Mouse (Mus musculus): ENCODE data around the gene Qsox2.

Gene Qsox2

DNA sequence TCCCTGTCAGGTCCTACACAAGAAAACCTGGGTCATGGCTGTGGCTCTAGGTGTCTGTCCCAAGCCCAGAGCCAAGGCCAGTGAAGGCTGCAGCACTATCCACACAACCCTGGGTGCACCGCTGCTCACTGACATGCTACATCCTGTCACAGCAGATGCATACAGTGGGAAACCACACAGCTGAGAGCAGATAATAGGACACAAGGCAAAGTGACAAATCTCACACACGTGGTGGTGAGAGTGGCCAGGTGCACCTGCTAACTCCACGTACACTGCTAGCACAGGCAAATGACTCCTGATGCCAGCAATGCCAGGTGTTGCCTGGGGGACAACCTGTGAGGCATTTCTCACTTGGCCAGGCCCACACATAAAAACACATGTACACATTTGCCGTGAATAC, 12.1 kb downstream of the Qsox2 start:
- DNase-seq (ENCODE audit: extremely low read depth, low read depth, low spot score) = no peak

DNA sequence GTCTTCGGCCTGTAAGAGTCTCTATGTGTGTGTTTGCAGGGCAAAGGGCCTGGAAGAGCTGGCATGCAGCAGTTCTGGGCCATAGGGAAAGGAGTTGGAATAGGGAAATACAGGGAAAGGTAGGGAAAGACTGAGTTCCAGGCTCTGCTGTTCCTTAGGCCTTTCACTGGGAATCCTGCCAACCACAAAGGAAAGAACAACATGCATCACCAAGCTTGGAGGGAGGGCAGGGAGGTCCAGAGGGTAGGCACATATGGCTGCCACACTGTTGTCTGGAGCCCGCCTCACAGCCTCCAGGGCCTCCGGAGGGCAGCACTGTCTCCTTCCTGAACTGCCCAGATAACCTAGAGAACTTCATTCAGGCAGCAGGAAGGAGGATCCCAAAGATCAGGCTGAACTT, 13.4 kb downstream of the Qsox2 start:
- no peak for DNase-seq (ENCODE audit: extremely low read depth, low read depth, low spot score)

DNA sequence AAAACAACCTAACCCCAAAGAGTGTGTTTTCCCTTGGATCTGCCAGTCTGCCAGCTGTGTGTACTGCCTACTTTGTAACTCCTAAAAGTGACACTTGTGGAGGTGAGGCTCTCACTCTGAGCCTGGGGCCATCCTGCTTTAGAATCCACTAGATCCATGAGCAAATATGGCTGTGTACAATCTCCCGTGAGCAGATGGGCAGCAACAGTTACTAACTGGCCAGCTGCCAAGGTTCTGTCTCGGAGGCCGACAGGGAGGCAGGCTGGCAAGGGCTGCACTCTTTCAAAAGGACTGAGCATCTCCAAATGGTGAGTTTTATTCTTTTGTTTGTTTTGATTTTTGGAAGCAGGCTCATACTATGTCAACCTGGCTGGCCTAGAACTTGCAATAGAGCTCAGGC, 22.8 kb downstream of the Qsox2 start:
- no peak for DNase-seq (ENCODE audit: extremely low read depth, low read depth, low spot score)

DNA sequence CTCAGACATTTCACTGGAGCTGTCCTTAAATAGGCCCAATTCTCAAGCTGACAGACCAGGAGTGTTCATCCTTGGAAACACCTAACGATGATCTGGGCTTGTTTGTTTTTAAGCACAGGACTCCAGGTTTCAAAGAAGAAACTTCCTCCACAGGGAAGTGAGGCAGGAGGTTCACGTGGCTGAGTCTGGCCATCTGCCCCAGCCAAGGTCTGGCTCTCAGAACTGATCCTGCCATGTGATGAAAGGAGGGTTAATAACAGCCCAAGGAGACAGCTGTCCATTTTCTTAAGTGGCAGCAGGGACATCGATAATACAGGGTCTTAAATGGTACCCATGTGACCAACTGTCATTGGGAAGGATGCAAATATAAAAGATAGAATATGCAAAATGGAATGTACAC, 27.8 kb downstream of the Qsox2 start:
- no peak for DNase-seq (ENCODE audit: extremely low read depth, low read depth, low spot score)

DNA sequence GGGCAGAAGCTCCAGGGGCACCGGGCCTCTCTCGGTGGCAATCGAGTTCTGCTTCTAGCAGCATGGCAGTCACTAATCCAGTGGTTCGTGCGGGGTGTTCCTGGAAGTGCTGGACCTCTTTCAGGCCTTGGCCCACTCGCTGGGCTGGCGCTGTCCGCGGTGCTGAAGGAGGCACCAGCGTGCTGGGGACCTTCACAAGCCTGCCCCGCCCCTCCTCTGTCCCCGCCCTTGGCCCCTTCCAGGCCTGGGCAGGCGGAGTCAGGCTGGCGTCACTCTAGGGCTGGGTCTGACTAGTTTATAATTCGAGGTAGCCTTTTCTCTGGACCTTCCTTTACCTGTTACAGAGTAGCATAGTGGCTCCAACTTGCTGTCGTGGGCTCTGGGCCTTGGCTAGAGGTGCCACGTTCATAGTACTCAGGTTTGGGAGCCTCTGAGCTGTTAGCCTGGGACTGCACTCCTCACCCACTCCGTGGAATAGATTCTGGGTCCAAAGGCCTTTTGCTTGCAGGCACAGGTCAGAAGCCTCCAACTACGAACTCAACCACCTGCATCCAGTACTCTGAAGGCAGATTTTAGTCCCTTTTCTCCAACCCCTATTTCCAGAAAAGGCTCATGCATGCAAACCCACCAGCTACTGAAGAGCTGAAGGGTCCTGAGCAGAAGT, 29.1 kb downstream of the Qsox2 start, which contains the start of gene Lhx3:
Lhx3 (minus strand) TSS at position 164 of the 664 bp plus-strand sequence.
- DNase-seq (ENCODE audit: extremely low read depth, low read depth, low spot score) = no peak

DNA sequence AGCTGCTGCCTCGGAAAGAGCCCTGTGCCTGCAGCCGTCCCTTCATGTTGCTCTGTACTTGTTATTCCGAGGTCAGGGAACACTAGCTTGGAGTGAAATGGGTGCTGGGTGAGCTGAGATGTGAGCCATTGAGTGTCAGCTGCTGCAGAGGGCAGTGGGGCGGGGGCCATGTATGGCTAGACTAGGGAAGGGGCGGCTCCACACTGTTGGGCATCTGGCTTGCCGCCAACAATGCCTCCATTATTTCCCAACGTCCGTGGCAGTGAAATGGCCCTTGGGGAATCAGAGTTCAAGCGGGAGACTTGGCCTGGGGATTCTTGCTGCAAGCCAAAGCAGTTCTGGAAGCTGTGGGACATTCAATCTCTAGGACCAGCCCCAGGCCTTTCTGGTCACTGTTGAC, 29.8 kb downstream of the Qsox2 start:
- DNase-seq (ENCODE audit: extremely low read depth, low read depth, low spot score) = no peak

DNA sequence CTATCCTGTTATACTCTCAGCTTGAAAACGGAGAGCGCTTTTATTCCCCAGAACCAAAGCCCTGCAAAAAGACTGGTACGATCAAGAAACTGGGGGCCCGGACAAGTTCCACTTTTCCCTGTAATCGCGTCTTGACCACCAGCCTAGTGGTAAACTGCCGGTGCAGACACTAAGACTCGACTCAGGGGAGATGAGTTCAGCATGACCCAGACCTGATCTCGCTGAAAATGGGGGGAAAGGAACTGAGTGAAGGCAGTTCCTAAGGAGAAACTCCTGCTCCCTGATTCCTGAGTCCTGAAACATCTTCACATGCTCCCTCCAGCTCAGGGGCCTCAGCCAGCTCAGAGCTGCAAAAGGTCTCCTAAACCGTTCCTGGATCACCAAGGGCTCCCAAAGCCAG, 31.6 kb downstream of the Qsox2 start:
- no peak for DNase-seq (ENCODE audit: extremely low read depth, low read depth, low spot score)

DNA sequence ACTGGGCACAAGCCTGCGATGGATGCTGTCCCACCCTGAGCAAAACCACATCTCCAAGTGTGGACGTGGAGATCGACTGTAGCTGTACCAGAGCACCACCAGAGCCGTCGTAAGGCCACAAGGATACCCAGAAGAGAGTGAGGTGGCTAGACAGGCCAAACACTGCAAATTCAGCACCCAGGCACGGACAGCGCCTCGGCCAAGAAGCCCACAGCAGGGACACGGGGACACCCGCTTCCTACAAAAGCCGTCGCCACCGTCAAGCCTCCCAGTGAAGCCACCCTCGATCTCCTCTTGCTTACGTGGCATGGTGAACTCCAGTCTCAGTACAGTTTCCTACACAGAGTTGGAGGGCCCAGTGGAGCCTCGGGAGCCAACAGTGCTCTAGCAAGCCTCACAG, 32.2 kb downstream of the Qsox2 start:
- no peak for DNase-seq (ENCODE audit: extremely low read depth, low read depth, low spot score)

DNA sequence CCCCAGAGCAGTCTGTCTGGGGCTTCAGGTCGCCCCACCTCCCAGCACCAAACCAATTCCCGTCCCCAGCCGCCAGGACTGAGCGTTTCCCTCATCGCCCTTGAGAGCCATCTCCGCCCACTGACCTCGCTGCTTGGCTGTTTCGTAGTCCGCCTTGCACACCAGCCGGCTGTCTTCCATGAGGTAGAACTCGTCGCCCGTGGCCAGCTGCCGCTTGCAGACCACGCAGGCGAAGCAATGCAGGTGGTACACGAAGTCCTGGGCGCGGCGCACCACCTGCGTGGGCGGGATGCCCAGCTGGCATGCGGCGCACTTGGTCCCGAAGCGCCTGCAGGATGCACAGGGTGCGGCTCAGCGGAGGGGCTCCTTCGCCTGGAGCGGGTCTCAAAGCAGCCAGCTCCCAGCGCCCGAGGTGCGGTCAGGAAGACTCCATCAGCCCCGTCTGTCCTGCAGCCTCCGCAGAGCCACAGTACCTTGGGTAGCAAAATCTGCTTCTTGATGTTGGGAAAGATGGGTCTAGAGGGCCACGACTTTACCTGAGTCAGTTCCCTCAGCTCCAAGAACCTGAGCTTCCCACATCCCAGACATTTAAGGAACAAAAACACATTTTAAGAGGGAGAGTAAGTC, 34.4 kb downstream of the Qsox2 start:
- DNase-seq (ENCODE audit: extremely low read depth, low read depth, low spot score) = no peak

DNA sequence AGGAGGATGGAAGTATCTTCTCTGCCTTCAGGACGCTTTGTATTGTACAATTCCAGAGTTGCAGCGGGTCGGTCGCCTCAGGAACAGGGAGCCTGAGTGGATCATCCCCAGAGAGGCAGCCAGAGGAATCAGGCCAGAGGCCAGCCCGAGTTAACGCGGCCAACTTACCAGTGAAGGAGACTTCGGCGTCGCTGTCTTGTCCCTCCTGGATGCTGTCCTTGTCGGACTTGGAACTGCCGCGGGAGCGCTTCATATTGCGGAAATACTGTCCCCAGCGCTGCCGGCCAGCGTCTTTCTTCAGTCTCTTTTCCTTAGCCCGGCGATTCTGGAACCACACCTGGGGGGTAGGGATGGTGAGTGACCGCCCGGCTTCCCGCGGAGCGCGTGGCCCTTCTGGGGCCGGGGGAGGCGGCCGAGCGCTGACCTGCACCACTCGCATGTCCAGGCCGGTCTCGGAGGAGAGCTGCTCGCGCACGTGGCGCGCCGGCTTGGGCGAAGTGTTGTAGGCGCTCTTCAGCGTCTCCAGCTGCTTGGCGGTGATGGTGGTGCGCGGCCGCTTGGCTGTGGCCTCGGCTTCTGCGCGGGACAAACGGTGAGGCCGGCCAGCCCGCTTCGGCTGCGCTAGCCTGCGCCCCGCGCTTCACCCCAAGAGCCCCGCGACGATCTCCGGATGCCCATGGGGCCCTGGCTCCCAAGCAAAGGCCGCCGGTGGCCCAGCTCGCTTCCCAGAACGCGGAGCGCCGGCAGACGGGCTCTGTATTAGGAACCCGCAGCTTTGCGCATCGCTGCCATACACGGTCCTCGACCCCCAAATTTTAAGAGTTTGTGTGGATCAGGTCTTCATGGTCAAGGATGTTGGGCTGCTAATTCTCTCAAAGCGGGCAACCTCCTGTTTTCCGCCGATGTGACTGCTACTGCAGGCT, 35.1 kb downstream of the Qsox2 start:
- DNase-seq (ENCODE audit: extremely low read depth, low read depth, low spot score) = no peak

DNA sequence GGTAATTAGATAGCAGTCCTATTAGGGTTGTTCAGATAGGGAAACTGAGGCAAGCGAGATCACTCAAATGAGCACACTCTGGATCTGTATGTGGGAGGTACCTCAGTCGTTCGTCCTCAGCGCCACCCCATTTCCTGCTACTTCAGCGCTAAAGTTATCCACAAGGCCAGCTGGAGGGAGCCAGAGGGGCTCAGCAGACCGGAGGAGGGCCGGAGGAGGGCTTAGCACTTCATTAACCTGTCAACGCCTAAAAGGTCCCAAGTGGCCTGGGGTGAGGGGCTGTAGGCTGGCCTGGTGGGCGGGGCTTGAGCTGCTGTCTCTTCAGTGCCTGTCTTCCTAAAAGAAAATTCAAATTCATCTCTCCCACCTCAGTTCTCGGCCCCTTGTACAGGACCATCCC, 38.8 kb downstream of the Qsox2 start:
- no peak for DNase-seq (ENCODE audit: extremely low read depth, low read depth, low spot score)

DNA sequence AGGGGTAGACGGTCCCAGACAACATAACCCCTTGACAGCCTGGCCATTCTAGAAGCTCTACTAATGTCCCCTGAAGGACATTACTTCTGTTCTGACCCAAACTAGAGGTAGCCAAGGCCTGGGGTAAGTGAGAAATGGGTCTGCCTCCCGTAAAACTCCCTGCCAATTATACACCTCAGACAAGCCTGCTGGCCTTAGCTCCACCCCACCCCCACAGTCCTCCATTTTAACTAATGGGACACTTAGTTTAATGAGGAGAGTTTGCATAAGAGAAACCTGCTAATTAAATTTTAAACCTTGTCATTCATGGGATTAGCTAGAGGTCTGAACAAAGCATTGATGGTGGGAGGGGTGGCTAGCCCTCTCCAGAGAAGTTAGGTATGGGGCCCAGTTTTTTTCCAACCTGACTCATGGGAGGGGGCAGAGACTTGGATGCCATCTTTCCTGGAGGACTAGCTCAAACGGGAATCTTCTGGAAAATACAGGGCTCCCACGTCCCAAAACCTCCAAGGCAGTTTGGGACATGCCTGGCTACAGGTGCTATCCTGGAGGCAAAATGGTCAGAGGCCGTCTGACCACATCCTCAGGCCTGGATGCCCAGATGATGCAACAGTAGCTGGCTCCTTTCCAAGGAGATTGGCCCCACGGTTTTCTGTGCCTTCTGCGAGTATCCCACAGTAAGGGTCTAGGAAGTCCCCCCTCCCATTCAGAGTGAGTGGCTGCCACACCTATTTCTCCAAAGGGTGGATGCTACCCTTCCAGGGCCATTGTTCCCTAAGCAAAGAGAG, 42.6 kb downstream of the Qsox2 start:
- DNase-seq (ENCODE audit: extremely low read depth, low read depth, low spot score) = no peak

DNA sequence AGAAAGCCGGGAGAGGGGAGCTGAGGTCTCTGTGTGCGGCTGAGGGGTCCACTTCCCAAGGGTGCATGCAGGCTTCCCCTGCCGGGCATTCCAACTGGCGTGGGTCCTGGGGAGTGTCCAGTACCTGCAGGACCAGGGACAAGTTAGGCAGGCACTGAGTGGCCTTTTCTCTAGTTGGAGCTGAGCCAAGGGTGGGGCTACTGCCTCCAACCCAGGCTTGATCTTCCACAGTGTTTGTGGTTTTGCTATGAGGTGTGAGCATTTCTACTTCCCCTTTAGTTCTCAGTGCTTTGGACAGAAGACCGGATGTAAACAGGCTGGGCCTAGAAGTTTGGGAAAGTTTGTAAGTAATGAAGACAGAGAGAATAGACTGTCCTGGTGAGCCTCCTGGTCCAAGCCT, 48.8 kb downstream of the Qsox2 start:
- DNase-seq (ENCODE audit: extremely low read depth, low read depth, low spot score) = no peak

DNA sequence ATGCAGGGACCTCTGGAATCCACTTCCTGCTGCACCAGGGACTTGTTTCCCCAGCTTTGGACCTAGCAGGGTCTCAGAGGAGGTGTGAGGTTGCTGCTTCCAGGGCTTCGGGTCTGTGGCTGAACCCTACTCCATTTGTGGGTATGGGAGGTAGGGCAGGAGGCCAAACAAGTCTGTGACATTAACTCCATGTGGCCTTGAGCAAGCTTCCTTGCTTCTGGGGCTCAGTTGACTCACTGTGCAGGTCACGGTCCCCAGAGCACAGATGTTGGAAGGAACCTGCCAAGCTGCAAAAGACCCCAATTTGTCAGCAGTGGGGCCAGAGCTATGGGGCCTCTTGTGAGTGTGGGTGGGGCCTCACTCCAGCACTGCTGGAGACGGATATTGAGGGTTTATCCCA, 53.0 kb downstream of the Qsox2 start:
- no peak for DNase-seq (ENCODE audit: extremely low read depth, low read depth, low spot score)

DNA sequence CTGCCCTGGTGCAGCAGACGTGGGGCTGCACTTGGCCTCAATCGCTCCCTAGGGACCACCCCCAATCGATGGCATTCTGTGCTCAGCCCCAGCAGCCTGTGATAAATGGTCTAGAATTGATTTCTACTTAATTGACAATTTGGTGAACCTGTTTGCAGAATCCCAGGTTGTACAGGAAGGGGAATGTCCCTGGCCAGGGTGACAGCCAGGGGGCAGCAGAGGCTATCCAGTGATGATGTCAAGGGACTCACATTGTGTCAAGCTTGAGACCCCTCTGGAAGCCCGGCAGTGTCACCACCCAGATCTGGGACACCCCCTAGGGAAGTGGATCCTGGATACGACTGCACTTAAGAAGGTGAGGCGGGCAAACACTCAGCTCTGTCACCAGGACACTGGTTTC, 54.7 kb downstream of the Qsox2 start:
- no peak for DNase-seq (ENCODE audit: extremely low read depth, low read depth, low spot score)

DNA sequence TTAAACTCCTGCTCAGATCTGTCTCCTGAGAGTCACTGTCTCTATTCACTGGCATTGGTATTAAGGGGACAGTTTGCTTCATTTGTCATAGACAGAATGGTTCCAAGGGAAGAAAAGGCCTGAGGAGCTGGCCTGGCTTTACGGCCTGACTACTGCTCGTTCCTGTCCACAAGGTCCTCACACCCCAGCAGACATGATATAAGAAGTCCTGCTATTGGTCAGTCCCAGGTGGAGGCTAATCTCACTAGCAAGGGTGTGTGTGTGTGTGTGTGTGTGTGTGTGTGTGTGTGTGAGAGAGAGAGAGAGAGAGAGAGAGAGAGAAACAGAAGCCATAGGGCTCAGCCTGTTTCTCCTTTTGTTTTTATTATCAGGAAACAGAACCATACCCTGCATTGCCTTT, 60.1 kb downstream of the Qsox2 start:
- DNase-seq (ENCODE audit: extremely low read depth, low read depth, low spot score) = no peak

DNA sequence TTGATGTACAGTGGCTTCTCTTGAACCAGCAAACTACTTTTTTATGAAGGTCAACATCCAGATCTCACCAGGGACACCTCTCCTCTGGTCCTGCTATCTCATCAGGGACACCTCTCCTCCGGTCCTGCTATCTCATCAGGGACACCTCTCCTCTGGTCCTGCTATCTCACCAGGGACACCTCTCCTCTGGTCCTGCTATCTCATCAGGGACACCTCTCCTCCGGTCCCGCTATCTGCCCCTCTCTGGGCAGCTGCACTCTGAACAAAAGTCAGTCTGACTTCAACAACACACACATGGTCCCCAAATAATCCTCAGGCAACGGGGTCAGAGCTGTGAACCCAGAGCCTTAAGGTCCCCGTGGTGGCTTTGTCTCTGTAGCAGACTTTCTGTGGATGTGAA, 60.6 kb downstream of the Qsox2 start:
- no peak for DNase-seq (ENCODE audit: extremely low read depth, low read depth, low spot score)

DNA sequence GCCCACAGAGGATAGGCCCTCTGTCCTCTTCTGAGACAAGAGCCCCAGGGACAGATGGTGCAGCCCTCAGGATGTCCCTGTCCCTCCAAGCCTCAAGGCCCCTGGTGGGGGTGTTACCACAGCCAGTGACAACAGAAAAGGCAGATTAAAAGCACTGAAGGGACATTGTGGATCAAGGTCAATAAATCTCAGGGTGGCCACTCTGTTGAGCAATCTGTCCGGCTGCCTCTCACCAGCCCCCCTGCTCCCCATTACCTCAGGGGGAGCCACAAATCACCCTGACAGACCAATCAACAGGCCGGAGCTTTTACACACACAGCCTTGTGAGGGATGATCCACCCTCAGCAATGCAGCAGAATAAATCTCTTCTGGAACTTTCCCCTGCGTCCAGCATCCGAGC, 62.1 kb downstream of the Qsox2 start:
- no peak for DNase-seq (ENCODE audit: extremely low read depth, low read depth, low spot score)

DNA sequence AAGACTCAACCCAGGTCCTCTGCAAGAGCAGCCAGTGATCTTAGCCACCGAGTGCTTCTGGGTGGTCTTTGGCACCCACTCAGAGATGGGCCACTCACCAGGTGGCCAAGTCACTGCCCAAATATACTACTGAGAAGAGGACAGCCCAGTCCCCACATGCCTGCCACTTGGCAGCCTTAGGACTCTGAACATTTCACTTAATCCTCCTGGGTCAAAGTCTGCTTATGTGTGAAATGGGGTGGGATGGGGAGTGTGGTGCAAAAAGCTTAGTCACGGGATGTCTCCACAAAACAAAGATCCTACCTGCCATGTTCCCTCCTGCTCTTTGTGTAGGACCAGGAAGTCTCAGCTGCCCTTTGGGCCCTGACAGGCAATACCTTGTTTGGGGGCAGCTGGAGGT, 65.2 kb downstream of the Qsox2 start:
- DNase-seq (ENCODE audit: extremely low read depth, low read depth, low spot score) = no peak

DNA sequence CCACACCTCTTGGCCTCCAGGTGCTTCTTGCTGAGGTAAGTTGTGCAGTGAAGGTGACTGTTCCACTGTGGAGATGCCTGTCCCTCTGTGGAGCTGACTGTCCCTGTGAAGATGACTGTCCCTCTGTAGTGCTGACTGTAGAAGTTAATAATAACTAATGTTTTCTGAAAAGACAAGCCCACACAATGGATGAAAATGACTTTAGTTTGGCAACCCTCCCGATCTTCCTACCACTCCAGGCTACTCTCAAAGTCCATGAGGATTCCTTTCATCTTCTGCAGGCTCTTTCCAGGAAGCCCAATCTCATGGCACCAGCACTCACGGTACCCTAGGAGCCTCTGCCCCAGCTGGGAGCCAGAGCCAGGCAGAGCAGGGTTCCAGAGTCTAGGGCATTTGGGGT, 66.9 kb downstream of the Qsox2 start:
- DNase-seq (ENCODE audit: extremely low read depth, low read depth, low spot score) = no peak

DNA sequence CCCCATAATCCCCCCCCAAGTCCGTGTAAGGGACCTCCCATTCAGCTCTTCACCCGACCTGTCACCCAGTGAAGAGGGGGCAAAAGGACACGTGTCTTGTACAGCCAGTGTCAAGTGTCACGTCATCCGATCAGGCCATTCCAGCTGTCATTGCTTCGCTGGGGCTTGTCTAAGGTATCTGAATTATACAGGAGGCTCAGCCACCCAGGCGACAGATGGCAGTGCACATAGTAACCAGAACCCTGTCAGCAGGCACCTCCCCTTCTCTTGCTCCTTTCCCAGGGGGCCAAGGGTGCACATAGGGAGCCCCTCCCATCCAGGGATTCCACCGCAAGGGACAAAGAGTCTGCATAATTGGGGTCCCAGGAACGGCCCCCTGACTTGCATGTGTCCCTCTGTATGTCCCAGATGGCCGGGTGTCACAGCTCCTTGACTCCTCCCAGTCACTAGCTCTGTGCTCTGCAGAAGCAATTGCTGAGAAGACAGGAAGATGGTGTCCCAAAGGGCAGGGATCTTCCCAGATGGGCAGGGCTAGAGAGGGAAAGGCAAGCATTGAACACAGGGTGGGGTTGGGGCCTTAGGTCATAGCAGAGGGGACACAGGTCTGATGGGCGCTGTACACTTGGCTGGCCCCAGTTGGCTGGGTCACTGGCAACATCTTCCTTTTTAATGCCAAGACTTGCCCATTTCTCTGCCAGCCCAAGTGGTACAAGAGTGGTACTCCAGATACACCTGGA, 68.3 kb downstream of the Qsox2 start:
- no peak for DNase-seq (ENCODE audit: extremely low read depth, low read depth, low spot score)

Measured in fat pad, adult 2 months (tissue).